Mouse (Mus musculus) liver, adult 2 months (tissue): ENCODE measurements around the gene Mast1. TPM values are rescaled to one million over a fixed set of nuclear protein-coding genes. Genes with fewer than 3 reads are reported as not detected.
A peak's percentile ranks its signal among the peaks of the same experiment; 100 is the strongest.

Experiments
- DNase-seq: peaks from one replicate; pipeline ENCODE4 v3.0.0-alpha.2; 2011; ENCODE audit warnings: low read depth, low spot score; ENCODE audit errors: extremely low read depth
- H3K27ac ChIP-seq: fragments of 200-500 bp; replicated peaks from 2 replicates; pipeline ENCODE4 v1.5.1; 2012; ENCODE audit warnings: low read depth, mild to moderate bottlenecking, control low read depth, inconsistent platforms, low read length; ENCODE audit not compliant: insufficient read depth
- H3K27me3 ChIP-seq: fragments of 200-500 bp; 2 replicates; pipeline ENCODE4 v1.6.1; 2012; ENCODE audit warnings: mild to moderate bottlenecking, moderate library complexity, low read length, inconsistent platforms; ENCODE audit not compliant: control insufficient read depth, insufficient read depth
- H3K36me3 ChIP-seq: fragments of 200-500 bp; 2 replicates; pipeline ENCODE4 v1.6.1; 2012; ENCODE audit warnings: low read length, inconsistent platforms; ENCODE audit not compliant: control insufficient read depth, insufficient read depth
- H3K4me1 ChIP-seq: fragments of 200-500 bp; 2 replicates; pipeline ENCODE4 v1.6.1; 2011; ENCODE audit warnings: low read length; ENCODE audit not compliant: control insufficient read depth, insufficient read depth
- H3K4me3 ChIP-seq: fragments of 200-500 bp; 2 replicates; pipeline ENCODE4 v1.5.1; 2011; ENCODE audit warnings: low read depth, mild to moderate bottlenecking, control low read depth, low read length, moderate library complexity; ENCODE audit not compliant: insufficient read depth
- H3K79me2 ChIP-seq: fragments of 200-500 bp; 2 replicates; pipeline ENCODE4 v1.6.1; 2012; ENCODE audit warnings: inconsistent platforms, mild to moderate bottlenecking, low read length, moderate library complexity; ENCODE audit not compliant: control insufficient read depth, insufficient read depth
- H3K9ac ChIP-seq: fragments of 200-500 bp; 2 replicates; pipeline ENCODE4 v1.6.1; 2012; ENCODE audit warnings: low read depth, mild to moderate bottlenecking, control low read depth, inconsistent platforms, low read length
- CTCF ChIP-seq: fragments of 200-500 bp; IDR thresholded peaks from 2 replicates; pipeline ENCODE4 v1.5.1; 2011; ENCODE audit warnings: low read depth, low read length, control low read depth
- POLR2A ChIP-seq: fragments of 200-500 bp; IDR thresholded peaks from 2 replicates; pipeline ENCODE4 v1.6.1; 2011; ENCODE audit warnings: low read length, control low read depth; ENCODE audit not compliant: insufficient read depth; ENCODE audit errors: extremely low read depth
- WGBS: fragments of 180-500 bp; shearing (Covaris S2); methylation state at CpG from one replicate; pipeline ENCODE4 v1.1.7; 2018; 5-methylcytosine and 5-hydroxymethylcytosine counted together
- polyA plus RNA-seq: library from polyadenylated mRNA; depleted of rRNA; stranded (reverse); fragments of >200 nt; gene quantifications from 2 replicates; pipeline ENCODE4 v1.2.3, GENCODE M21; 2012; rRNA removed
- total RNA-seq: library from RNA; depleted of rRNA; stranded (reverse); fragments of >200 nt; gene quantifications from 2 replicates; pipeline ENCODE4 v1.2.3, GENCODE M21; 2014; rRNA removed

Mast1 gene
- total and polyA plus RNA-seq, 2 experiments = 0.09 to 0.43 TPM

GRCm38 (mm10) chr8:84871376-84872308, 65.5 kb downstream of the Mast1 start, which contains the start of gene Syce2:
Gene Syce2 (plus strand): TSS chr8:84872111.
- DNase-seq = peak; percentile 48
- WGBS = 11% methylated on average over 30 of the region's 46 CpGs
- Histone ChIP-seq H3K9ac (peak within 1 kb of the TSS; percentile 54), H3K36me3 (peaks cover 2% of the 10 kb centered on the region; the same call in 1 of the 2 replicates), H3K4me1 (peaks cover 8% of the 10 kb centered on the region; the same call in 1 of the 2 replicates), H3K4me3 (peak within 1 kb of the TSS; percentile 52), H3K27ac (no peak within 1 kb of the TSS; the same call in 1 of the 2 replicates), H3K79me2 (no peaks in the 10 kb centered on the region), H3K27me3 (no peaks in the 10 kb centered on the region)
- TF ChIP-seq CTCF (no peak), POLR2A (no peak)

Other genes with a start within 250 kb of the Mast1 start
Only the 30 nearest of the 31 such genes appear.
- gene Lyl1, start 235.9 kb downstream of the Mast1 start, total RNA-seq = 0.18 and 0.47 TPM in 2 replicates
- gene Lyl1, start 235.9 kb downstream of the Mast1 start, polyA plus RNA-seq = 0.71 and 1.3 TPM in 2 replicates
- not detected in 2 replicates for gene G430095P16Rik, start 214.4 kb downstream of the Mast1 start, total RNA-seq
- 0.19 TPM in 1 of 2 replicates, not detected in the other for gene G430095P16Rik, start 214.4 kb downstream of the Mast1 start, polyA plus RNA-seq
- 20.7 and 27.5 TPM in 2 replicates for gene Nfix, start 137.0 kb downstream of the Mast1 start, total RNA-seq
- gene Nfix, start 137.0 kb downstream of the Mast1 start, polyA plus RNA-seq = 32.9 and 34.4 TPM in 2 replicates
- gene Dand5, start 114.5 kb downstream of the Mast1 start, total RNA-seq = 0.94 and 1.8 TPM in 2 replicates
- gene Dand5, start 114.5 kb downstream of the Mast1 start, polyA plus RNA-seq = 2.0 and 2.6 TPM in 2 replicates
- gene Gadd45gip1, start 105.8 kb downstream of the Mast1 start, total RNA-seq = 26.7 and 28.1 TPM in 2 replicates
- 29.8 and 34.2 TPM in 2 replicates for gene Gadd45gip1, start 105.8 kb downstream of the Mast1 start, polyA plus RNA-seq
- gene Rad23a, start 96.7 kb downstream of the Mast1 start, total RNA-seq = 28.2 and 40.7 TPM in 2 replicates
- 52.0 and 68.4 TPM in 2 replicates for gene Rad23a, start 96.7 kb downstream of the Mast1 start, polyA plus RNA-seq
- 411 and 458 TPM in 2 replicates for gene Calr, start 90.4 kb downstream of the Mast1 start, total RNA-seq
- gene Calr, start 90.4 kb downstream of the Mast1 start, polyA plus RNA-seq = 308 and 349 TPM in 2 replicates
- 11.0 and 13.6 TPM in 2 replicates for gene Farsa, start 80.4 kb downstream of the Mast1 start, total RNA-seq
- gene Farsa, start 80.4 kb downstream of the Mast1 start, polyA plus RNA-seq = 24.1 and 32.4 TPM in 2 replicates
- 1.1 and 1.6 TPM in 2 replicates for gene Syce2, start 65.2 kb downstream of the Mast1 start, total RNA-seq
- gene Syce2, start 65.2 kb downstream of the Mast1 start, polyA plus RNA-seq = 0.92 and 1.0 TPM in 2 replicates
- 461 and 560 TPM in 2 replicates for gene Gcdh, start 43.4 kb downstream of the Mast1 start, total RNA-seq
- 1,882 and 2,081 TPM in 2 replicates for gene Gcdh, start 43.4 kb downstream of the Mast1 start, polyA plus RNA-seq
- gene Klf1, start 35.4 kb downstream of the Mast1 start, total RNA-seq = 4.8 and 5.8 TPM in 2 replicates
- 5.2 and 6.6 TPM in 2 replicates for gene Klf1, start 35.4 kb downstream of the Mast1 start, polyA plus RNA-seq
- 13.0 and 16.1 TPM in 2 replicates for gene Dnase2a, start 28.8 kb downstream of the Mast1 start, total RNA-seq
- gene Dnase2a, start 28.8 kb downstream of the Mast1 start, polyA plus RNA-seq = 16.1 and 20.0 TPM in 2 replicates
- not detected in 2 replicates for gene Rtbdn, start 9.6 kb upstream of the Mast1 start, total RNA-seq
- gene Rtbdn, start 9.6 kb upstream of the Mast1 start, polyA plus RNA-seq = not detected in 2 replicates
- gene Gm49661, start 32.1 kb upstream of the Mast1 start, total RNA-seq = not detected in 2 replicates
- gene Gm49661, start 32.1 kb upstream of the Mast1 start, polyA plus RNA-seq = 1.0 TPM in 1 of 2 replicates, not detected in the other
- 135 and 157 TPM in 2 replicates for gene Prdx2, start 32.2 kb upstream of the Mast1 start, total RNA-seq
- 110 and 142 TPM in 2 replicates for gene Prdx2, start 32.2 kb upstream of the Mast1 start, polyA plus RNA-seq
- gene Rnaseh2a, start 32.4 kb upstream of the Mast1 start, total RNA-seq = 17.1 and 24.5 TPM in 2 replicates
- 25.6 and 28.3 TPM in 2 replicates for gene Rnaseh2a, start 32.4 kb upstream of the Mast1 start, polyA plus RNA-seq
- 29.5 and 45.6 TPM in 2 replicates for gene Junb, start 41.4 kb upstream of the Mast1 start, total RNA-seq
- 12.3 and 17.9 TPM in 2 replicates for gene Junb, start 41.4 kb upstream of the Mast1 start, polyA plus RNA-seq
- gene Hook2, start 53.2 kb upstream of the Mast1 start, total RNA-seq = 12.4 and 14.2 TPM in 2 replicates
- 9.6 and 12.5 TPM in 2 replicates for gene Hook2, start 53.2 kb upstream of the Mast1 start, polyA plus RNA-seq
- gene Best2, start 77.2 kb upstream of the Mast1 start, total RNA-seq = not detected in 2 replicates
- 0.06 TPM in 1 of 2 replicates, not detected in the other for gene Best2, start 77.2 kb upstream of the Mast1 start, polyA plus RNA-seq
- 30.3 and 33.8 TPM in 2 replicates for gene Asna1, start 87.9 kb upstream of the Mast1 start, total RNA-seq
- 60.0 and 71.6 TPM in 2 replicates for gene Asna1, start 87.9 kb upstream of the Mast1 start, polyA plus RNA-seq
- 83.2 and 94.1 TPM in 2 replicates for gene Trir, start 89.5 kb upstream of the Mast1 start, total RNA-seq
- 69.5 and 80.8 TPM in 2 replicates for gene Trir, start 89.5 kb upstream of the Mast1 start, polyA plus RNA-seq
- gene Tnpo2, start 99.6 kb upstream of the Mast1 start, total RNA-seq = 15.4 and 23.3 TPM in 2 replicates
- 28.8 and 33.1 TPM in 2 replicates for gene Tnpo2, start 99.6 kb upstream of the Mast1 start, polyA plus RNA-seq
- 19.9 and 21.9 TPM in 2 replicates for gene Fbxw9, start 122.7 kb upstream of the Mast1 start, total RNA-seq
- 55.2 and 75.4 TPM in 2 replicates for gene Fbxw9, start 122.7 kb upstream of the Mast1 start, polyA plus RNA-seq
- gene Gm5741, start 130.6 kb upstream of the Mast1 start, total RNA-seq = not detected in 2 replicates
- gene Gm5741, start 130.6 kb upstream of the Mast1 start, polyA plus RNA-seq = 0.70 TPM in 1 of 2 replicates, not detected in the other
- 14.8 and 15.1 TPM in 2 replicates for gene Dhps, start 134.4 kb upstream of the Mast1 start, total RNA-seq
- gene Dhps, start 134.4 kb upstream of the Mast1 start, polyA plus RNA-seq = 14.4 and 20.6 TPM in 2 replicates
- gene Wdr83os, start 143.4 kb upstream of the Mast1 start, total RNA-seq = 26.3 and 33.0 TPM in 2 replicates
- 111 and 126 TPM in 2 replicates for gene Wdr83os, start 143.4 kb upstream of the Mast1 start, polyA plus RNA-seq
- gene Wdr83, start 143.9 kb upstream of the Mast1 start, total RNA-seq = 12.2 and 15.5 TPM in 2 replicates
- gene Wdr83, start 143.9 kb upstream of the Mast1 start, polyA plus RNA-seq = 22.5 and 26.2 TPM in 2 replicates
- gene Man2b1, start 145.9 kb upstream of the Mast1 start, total RNA-seq = 57.2 and 70.4 TPM in 2 replicates
- 51.5 and 69.5 TPM in 2 replicates for gene Man2b1, start 145.9 kb upstream of the Mast1 start, polyA plus RNA-seq
- gene Zfp791, start 185.7 kb upstream of the Mast1 start, total RNA-seq = 2.7 and 2.8 TPM in 2 replicates
- gene Zfp791, start 185.7 kb upstream of the Mast1 start, polyA plus RNA-seq = 0.38 and 0.49 TPM in 2 replicates
- gene Cks1brt, start 214.6 kb upstream of the Mast1 start, total RNA-seq = not detected in 2 replicates
- not detected in 2 replicates for gene Cks1brt, start 214.6 kb upstream of the Mast1 start, polyA plus RNA-seq